Mouse (Mus musculus) retina, embryonic 14.5 days (tissue): ENCODE measurements at regions not wholly inside any gene's neighbourhood (a gene's known extent, or its start where the extent isn't known, plus 50 kb on each side); places are given as distances from the start of the nearest gene placed in this dataset.
"Not testable (repeated sequence)": the region's sequence is repeated elsewhere in the genome, so short reads cannot be mapped to it uniquely, and the experiment has no call there.

Source experiments
- DNase-seq: peaks from one replicate; pipeline ENCODE4 v3.0.0-alpha.2; 2015; ENCODE audit warnings: low spot score

DNA sequence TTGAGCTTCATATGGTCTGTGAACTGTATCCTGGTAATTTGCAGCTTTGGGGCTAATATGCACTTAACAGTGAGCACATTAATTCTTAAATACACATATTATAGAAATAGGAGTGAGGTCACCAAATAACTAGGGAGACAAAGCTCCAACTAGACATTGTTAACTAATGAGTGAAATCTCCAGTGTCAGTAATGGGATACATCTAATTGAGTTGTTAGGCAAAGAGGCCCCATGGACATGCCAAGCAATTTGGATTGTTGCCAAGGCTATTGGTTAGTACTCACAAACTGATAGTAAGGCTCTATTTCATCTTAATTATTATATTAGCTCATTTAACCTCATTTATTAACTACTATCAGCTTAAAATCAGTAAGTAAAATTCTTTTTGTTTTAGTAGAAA is 698.5 kb downstream of the Triml1 start:
- no peak for DNase-seq

DNA sequence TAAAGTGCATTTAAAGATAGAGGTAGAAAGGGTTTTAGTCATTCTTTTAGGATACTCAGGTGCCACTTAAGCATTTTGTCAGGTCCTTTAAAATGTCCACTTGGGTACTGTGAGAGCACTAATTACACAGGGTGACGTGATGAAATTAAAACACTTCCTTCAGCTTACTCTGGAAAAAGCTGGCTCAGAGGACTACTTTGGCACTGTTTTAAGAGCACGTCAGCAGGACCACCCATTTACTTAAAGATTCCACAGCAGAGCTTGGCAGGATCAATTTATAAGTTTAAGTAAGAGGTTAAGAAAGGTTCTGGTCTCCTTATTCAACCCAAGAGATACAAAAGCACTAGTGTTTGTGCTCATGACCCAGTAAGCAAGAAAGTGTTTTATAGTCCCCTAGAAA is 738.7 kb downstream of the Triml1 start:
- no peak for DNase-seq

DNA sequence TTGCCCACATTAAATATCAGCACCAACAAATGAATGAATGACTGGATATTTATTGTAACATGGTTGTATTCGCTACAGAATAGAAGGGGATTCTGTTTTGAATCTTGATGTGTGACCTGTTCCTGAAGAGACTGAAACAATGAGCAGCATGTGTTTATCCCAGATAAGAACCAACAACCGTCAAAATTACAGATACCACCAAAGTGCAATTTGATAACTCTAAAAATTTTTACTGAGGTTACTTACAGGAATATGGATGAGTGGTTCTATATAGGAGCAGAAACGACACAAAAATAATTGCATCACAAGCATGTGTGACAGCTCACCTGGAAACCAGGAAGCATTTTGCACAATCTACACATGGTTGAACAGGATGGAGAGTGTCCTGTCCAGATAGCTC is 744.4 kb downstream of the Triml1 start:
- DNase-seq = no peak

DNA sequence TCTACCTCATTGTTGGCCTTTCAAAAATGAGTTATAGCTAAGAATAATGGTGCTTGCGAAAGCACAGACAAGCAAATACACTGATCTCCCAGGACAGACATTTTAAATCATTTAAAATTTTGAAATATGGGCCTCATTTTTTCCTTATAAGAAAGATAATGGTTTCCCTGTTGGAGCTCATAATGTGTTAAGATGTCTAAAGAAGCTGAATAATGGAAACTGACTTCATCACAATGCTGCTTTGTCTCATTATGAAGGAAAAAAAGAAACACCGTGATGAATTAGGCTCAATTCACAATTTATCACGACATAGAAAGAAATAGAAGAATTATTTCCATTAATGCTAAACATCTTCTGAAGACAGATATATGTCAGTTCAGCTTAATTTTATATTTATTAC is 752.5 kb downstream of the Triml1 start:
- DNase-seq = peak; percentile 77

DNA sequence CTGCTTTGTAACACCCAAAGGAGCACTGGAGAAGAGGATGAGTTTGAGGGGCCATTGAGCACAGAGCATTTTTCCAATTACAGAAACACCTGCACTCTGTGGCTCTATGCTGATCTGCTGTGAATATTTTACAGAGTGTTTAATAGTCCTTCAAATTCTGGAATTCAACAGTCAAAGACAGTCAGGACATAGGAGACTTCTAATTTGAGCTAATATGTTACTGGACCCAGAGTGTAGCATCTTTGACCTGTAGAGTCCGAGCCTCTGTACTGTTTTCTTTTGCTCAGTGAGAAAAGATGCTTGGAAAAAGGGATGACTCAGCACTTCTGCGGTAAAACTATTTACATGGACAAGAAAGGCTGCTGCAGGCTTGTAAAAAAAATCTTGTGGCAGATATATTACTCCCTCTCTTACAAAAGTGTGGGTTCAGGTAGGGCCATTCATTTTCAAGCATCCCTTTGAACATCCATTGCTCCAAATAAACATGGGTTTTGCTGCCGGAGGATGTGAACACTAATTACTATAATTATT is 793.1 kb downstream of the Triml1 start:
- DNase-seq = no peak

DNA sequence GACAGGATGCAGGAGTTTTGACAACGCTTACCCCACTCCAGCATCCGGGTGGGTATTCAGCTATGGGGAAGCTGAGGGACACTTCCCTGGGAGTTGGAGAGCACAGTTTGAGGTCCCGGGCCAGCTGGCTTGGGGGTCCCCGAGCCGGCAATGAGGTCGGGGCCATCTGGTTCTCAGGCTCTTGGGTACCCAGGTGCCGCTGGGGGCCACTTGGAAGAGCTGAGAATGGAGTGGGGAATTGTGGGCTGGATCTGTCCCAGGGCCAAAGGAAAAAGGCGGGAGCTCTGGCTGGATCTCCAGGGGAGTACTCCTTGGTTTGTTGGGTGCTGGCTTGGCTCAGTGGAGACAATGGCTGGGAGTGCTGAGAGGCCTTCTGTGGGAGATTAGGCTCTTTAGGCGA is 806.6 kb downstream of the Triml1 start:
- no peak for DNase-seq

DNA sequence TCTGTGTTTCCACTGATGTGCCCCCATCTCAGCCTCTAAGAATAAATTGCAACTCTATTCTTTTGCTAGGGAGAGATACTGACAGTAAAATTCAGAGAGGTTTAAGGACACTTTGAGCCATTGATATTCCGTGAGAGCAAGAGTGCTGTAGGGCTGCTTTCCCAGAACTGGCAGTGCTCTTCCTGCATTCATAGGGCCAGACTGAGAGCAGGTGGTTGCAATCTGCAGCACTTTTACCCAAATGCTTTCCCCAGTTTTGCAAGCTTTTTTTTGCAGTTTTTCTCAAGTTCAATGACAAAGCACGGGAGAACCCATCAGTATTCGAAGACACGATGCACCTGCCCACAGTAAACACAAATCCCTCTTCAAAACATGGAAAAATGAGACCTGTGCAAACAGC is 816.6 kb downstream of the Triml1 start:
- no peak for DNase-seq

DNA sequence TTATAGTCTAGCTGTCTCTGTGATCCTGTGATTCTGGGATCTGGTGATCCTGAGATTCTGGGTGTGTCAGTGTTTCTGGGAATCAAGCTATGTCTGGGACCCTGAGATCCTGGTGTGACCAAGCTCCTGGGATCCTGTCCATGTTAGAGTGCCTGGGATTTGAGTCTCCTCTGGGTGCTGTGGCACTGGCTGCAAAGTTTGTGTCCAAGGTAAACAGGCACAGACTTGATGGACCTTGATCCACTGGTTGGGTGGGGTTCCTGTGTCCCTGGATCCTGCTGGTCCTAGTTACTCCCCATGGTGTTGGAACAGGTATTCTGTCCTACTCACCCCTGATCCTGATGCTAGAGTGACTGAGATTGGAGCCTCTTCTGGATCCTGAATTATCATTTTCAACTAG is 818.4 kb downstream of the Triml1 start:
- DNase-seq = no peak

DNA sequence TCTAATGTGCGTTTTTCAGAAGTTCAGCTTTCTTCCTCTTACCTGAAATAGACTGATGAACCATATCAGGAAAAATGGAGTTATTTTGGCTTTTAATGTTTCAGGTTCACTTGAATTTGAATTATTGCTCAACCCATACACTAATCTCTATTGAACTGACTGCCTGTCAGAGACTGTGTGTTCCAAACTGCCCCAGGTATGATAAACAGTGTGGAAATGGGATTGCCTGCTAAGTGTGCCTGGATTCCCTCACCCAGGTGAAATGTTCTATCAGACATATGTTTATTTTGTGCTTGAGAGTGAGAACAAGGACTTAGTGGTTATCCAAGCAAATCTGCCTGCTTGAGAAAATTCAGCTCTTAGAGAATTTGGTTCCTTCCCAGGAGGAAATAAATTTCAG is 830.2 kb downstream of the Triml1 start:
- no peak for DNase-seq

DNA sequence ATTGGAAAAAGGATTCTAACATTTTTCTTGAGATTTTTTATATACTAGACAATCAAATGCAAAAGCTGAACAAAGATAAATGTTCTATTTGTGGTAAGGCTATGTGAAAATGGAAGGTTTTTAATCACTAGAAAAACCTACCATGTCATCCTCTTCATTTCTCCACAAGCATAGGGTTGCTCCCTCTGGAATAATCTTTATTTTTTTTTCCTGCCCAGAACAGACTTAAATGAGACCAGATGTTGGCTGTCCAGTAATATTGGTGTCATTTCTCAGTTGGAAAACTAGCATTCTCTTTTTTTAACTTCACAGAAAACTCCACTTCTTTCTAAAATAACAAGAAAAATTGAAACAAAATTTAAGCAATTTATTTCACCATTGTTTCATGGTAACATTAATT is 849.9 kb downstream of the Triml1 start:
- no peak for DNase-seq

DNA sequence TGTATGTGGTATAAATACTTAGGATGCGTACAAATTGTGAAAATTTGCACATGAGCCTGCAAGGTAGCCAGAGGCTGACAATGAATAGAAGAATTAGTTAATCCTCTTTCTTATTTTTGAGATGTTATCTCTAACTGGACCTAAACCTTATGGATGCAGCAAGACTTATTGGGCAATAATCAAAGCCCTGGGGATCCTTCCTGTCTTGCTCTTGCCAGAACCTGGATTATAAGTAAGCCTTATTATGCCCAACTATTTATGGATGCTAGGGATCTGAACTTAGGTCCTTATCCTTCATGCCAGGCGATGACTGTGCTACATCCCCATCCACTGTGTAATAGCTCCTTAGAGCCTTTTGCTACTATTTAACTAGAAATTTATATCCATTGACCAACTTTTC is 859.3 kb downstream of the Triml1 start:
- DNase-seq = no peak

DNA sequence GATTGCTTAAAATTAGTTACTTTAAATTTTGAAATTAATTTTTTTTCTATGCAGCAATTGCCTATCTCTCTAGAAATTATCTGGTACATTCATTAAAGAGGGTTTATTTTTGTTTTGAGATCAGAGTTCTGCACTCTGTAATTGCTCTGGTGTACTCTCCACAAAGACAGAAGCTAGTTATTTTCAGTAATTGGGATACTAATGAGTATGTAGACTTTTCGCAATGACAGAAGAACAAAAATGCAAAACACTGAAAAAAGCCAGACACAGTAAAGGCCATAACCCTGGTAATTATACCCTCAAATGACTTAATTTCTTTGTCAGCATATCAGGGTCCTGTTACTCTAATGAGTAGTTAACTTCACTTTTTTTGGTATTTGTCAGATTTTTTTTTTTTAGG is 836.5 kb upstream of the Frg1 start:
- peak; percentile 57 for DNase-seq

DNA sequence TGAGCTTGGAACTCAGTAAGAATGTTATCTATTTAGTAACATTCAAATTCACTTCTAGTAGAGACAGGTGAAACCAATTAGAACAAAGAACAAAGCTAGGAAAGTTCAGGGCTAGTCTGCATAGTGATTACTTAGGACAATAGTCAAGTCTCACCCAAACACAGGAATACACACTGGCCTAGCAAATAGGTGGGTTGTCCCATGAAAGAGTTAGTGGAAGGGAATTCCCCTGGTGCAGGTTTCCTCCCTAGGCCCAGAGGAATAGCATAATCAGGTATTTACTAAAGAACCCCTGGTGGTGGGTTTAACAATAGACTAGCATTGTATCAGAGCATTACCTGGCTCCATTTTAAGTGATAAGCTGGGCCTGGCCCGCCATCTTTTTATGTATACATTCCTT is 825.4 kb upstream of the Frg1 start:
- DNase-seq = not testable (repeated sequence)

DNA sequence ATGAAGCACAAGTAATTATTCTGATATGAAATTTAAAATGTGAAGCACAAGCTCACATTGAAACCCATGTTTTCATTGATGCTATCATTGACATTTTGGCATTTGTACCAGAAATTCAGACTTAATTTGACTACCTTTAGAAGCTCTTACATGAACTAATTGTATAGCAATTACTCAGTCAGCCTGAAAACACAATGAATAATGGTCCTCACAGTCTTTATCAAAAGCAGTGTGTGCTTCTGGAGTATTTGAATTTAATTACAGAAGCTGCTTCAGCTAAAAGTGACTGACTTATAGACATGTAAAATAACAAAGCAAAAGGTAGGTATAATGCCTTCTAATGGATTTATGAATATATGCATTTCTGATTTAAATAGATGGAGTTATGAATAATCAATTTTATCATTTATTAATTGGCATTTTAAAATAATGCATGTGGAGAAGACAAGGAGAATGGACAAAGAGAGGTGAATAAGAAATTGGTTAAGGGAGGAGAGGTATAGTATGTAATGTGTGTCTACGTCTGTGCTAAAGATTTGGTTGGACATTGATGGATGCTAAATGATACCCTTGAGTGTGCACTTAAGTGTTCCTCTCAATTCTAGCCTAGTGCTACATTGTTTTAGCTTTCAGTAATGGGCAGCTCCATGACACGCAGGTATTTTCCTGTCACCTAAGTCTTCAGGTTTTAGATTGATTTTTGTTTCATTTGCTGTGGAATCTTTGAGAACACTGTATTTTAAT is 803.2 kb upstream of the Frg1 start:
- no peak for DNase-seq

DNA sequence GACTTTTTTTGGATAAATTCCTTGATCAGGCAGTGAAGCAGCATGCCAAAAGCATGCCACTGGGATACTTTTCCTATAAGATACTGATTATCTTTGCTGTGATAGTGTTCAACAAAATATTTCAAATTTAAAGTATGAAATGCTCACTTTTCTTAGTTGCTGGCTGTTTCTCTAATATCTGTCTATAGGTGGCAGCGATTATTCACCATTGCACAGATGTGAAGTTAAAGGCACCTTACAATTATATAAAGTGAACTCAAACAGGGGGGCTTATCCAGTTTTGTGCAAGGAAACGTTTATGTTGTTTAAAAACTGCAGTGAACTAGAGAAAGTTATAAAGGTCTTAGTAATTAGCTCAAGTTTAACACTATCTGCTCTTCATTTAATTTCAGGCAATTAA is 794.1 kb upstream of the Frg1 start:
- peak; percentile 15 for DNase-seq

DNA sequence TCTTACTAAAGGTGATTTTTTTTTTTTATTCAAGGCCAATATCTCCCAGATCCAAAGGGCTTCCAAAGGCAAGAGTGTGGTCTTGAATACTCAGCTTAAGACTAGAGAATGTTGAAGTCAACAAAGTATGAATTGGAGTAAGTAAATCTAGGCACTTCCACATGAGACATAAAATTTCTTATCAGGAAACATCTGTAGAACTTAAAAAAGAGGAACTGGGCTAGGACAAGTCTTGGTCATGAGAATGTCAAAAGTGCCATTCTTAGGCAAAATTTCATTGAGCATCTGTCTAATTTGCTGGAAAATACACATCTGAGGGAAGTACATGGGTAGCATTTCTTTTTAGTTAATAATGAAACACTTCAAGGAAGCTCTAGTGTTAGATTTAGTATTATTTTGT is 793.1 kb upstream of the Frg1 start:
- DNase-seq = no peak

DNA sequence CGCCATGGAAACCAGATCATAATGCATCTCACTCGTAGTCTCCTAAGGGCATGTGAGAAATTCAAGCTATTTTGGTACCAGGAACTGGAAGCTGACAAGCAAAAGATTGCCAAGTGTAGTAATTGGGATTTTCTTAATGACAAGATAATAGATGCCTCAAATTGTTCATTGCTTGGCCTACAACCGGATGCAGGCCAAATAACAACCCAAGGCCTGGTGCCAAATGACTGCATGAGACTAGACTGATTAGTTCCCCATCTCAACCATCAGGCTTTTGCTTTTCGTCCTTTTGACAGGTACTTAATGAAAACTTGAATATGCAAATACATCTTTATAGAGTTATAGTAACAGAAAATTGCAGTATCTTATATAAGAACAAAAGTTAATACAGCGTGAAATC is 780.4 kb upstream of the Frg1 start:
- DNase-seq = no peak

DNA sequence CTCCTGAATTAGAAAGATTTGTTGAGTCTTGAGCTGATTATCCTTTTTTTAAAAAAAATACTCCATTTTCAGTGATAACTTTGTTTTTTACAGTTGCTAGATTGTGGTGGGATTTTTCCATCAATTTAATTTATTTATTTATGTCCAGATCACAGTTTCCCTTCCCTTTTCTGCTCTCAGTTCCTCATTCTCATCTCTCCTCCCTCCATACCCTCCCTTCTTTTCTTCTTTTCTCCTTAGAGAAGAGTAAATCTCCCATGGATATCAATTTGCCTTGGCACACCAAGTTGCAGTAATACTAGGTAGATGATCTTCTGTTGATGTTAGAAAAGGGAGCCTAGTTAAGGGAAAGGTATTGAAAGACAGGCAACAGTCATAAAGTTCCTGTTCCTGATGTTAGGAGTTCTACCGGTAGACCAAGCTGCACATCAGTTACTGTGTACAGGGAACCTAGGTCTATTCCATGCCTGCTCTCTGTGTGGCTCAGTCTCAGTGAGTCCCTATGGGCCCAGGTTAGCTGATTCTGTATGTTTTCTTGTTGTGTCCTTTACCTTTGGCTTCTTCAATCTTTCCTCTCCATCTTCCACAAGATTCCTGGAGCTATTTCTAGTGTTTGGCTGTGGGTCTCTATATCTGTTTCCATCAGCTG is 777.2 kb upstream of the Frg1 start:
- DNase-seq = no peak

DNA sequence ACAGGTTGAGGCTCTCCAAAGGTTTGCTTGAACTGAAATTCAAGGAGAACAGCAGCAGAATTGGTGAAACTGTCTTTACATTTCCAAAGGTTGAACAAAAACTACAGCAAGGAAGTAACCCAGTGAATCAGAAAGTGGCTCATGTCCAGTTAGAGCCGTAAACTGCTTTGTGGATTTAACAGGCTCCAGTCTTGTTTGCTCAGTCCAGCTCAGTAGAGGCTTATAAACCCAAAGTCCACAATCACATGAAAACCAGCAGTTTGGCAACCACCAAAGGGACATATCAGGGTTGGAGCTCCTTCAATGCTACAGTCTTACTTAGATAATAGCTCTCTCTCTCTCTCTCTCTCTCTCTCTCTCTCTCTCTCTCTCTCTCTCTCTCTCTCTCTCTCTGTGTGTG is 770.2 kb upstream of the Frg1 start:
- DNase-seq = no peak

DNA sequence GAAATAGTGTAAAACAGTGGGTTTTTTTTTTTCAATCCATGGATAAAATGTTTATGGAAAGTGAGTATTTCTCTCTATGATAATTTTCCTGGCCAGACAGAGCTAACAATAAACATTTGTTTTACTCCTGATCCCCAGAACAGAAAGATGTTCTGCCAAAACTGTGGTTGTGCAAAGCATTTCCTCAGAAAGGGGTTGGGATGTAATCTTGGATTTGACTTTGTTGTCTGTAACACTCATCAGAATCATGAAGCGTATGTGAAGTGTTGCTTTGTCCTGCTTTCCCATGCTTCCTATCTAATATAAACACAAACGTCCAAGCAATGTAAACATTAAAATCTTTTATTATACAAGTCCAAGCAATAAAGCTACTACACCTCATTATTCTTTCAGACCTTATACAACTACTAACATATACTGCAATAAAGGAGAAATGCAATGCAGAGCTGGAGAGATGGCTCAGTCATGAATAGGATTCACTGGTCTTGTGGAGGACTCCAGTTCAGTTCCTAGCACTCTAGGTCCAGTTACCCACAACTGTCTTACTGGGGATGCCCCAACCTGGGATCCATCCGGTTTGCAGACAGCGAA is 766.5 kb upstream of the Frg1 start:
- no peak for DNase-seq

DNA sequence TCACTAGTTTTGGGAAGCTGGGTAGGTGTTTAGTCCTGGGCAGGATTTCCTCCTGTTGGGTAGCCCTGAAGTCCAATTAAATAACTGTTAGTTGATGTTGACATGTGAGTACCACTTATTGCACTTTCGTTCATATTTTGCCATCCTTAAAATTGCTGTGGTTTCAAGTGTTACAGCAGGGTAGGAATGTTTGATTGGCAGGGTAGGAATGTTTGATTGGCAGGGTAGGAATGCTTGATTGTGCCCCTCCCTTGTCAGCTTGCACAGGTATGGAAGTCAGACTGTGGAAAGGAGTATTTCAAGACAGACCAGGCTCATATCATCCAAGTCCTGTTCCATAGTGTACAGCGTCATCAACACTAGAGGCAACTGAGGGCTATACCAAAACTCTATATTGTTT is 745.6 kb upstream of the Frg1 start:
- DNase-seq = no peak

DNA sequence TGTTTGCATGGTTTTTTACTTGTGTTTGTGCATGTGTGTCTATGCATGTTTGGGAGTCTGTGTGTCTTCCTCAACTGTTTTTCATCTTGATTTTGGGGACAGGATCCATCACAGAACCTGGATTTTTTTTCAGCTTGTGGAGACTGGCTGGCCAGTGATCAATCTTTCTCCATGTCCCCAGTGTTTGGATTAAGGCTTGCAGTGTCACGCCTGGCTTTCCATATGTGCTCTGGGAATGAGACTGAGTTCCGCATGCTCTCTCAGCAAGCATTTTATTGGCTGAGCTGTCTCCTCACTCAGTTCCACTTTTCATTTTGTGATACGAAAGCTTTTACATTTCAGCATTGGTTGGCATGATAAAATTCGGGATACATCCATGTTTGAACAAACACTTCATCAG is 740.1 kb upstream of the Frg1 start:
- DNase-seq = no peak

DNA sequence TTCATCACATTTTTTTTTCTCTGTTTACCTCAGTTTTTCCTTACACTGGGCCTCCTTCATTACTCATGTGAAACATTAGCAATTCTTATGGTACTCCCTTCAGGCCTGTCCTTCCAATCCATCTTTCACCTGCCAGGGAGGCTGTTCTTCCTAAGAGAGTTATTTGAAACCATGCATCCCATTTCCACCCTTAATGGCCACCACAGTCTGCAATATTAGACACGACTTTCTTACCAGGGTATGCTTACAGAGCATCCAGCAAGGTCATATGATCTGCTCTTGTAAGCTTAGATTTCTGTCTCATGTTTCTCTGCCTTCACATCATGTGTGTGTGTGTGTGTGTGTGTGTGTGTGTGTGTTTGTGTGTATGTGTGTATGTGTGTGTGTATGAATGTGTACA is 739.7 kb upstream of the Frg1 start:
- DNase-seq = no peak

DNA sequence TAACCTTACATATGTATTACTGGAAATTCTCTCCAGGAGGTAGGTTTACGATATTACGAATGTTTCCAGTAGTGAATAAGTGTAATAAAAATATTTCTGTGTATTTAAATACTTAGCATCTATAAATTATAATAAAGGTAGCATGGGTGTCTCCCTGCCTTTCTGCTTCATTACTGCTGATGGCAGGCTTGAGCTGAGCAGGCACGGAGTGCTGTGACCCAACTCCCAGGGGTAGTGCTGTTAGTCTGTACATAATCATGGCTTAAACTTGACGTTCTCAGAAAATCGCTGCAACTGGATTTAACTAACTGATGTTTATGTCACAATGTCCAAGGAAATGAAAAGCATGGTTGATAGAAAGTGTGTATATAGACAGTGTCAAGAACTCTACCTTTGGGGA is 727.8 kb upstream of the Frg1 start:
- DNase-seq = no peak
